ENCODE assay signal across 22 mouse cellular contexts in genomic region chr9:48713779-48714178, GRCm38 (mm10).
"Had no signal": no experiment of that assay in that cellular context is flagged by ENCODE, and none has a peak within 500 bp of the region (broad histone marks: within the 10 kb centered on the region; RNA-seq: fewer than 3 reads in every experiment).

No protein-coding gene starts in this region.

- H3K9ac ChIP-seq: liver, postnatal 0 days; lung, embryonic 15.5 days; midbrain, embryonic 13.5 days; neural tube, embryonic 13.5 days; neural tube, embryonic 15.5 days had no signal

- H3K9me3 ChIP-seq: lung, embryonic 15.5 days; megakaryocyte, embryonic 14.5 days; midbrain, embryonic 13.5 days; neural tube, embryonic 13.5 days; neural tube, embryonic 15.5 days had no signal

- H3K36me3 ChIP-seq: lung, embryonic 15.5 days; neural tube, embryonic 13.5 days; neural tube, embryonic 15.5 days had no signal

- H3K4me3 ChIP-seq: lung, embryonic 15.5 days; megakaryocyte, embryonic 14.5 days; midbrain, embryonic 13.5 days; myocyte; neural tube, embryonic 13.5 days; neural tube, embryonic 15.5 days had no signal

- H3K27me3 ChIP-seq: lung, embryonic 15.5 days; megakaryocyte, embryonic 14.5 days; midbrain, embryonic 13.5 days; neural tube, embryonic 13.5 days; neural tube, embryonic 15.5 days had no signal

- H3K27ac ChIP-seq: lung, embryonic 15.5 days; macrophage; midbrain, embryonic 13.5 days; neural tube, embryonic 13.5 days; neural tube, embryonic 15.5 days had no signal

- ATAC-seq: liver, postnatal 0 days; lung, postnatal 0 days; midbrain, embryonic 13.5 days; midbrain, embryonic 16.5 days had no signal

- H3K4me2 ChIP-seq: lung, embryonic 15.5 days; midbrain, embryonic 11.5 days; midbrain, embryonic 13.5 days; neural tube, embryonic 13.5 days; neural tube, embryonic 15.5 days had no signal

- DNase-seq: liver, postnatal 0 days; lung, adult 2 months; lung, postnatal 14 days; lung, postnatal 36 days; retina, postnatal 1 day; right cerebral cortex, adult 18-20 months; right cerebral cortex, postnatal 25 days; right cerebral cortex, postnatal 4 days; spleen, adult 18-20 months; thymus, adult 18-20 months; thymus, postnatal 25 days; thymus, postnatal 4 days had no signal
